Mouse (Mus musculus) granulocyte monocyte progenitor cell, adult 5-6 weeks (primary cell): ENCODE measurements around the gene Lrsam1. TPM values are rescaled to one million over a fixed set of nuclear protein-coding genes. Genes with fewer than 3 reads are reported as not detected.
A peak's percentile ranks its signal among the peaks of the same experiment; 100 is the strongest.
"Not testable (repeated sequence)": the region's sequence is repeated elsewhere in the genome, so short reads cannot be mapped to it uniquely, and the experiment has no call there.

Experiments
- ATAC-seq: replicated peaks from 2 replicates; pipeline ENCODE4 v1.8.0; 2016; ENCODE audit warnings: mild to moderate bottlenecking, moderate TSS enrichment, inconsistent platforms; ENCODE audit not compliant: poor library complexity, severe bottlenecking
- total RNA-seq, 2 experiments: library from RNA; stranded (forward) in 1 of 2; stranded (reverse) in 1 of 2; fragments of 200-712, 200-1000 nt in 1 of 2; fragments of >200 nt in 1 of 2; fragmentation: Nextera tagmentation in 1 of 2; gene quantifications; 2 replicates each; pipeline ENCODE4 v1.2.3; 2014 to 2017

Gene Lrsam1
- 9.6 and 14.7 TPM in 2 replicates for total RNA-seq (2014; fragmentation: Nextera tagmentation)
- total RNA-seq (2017) = 2.8 and 3.2 TPM in 2 replicates

DNA sequence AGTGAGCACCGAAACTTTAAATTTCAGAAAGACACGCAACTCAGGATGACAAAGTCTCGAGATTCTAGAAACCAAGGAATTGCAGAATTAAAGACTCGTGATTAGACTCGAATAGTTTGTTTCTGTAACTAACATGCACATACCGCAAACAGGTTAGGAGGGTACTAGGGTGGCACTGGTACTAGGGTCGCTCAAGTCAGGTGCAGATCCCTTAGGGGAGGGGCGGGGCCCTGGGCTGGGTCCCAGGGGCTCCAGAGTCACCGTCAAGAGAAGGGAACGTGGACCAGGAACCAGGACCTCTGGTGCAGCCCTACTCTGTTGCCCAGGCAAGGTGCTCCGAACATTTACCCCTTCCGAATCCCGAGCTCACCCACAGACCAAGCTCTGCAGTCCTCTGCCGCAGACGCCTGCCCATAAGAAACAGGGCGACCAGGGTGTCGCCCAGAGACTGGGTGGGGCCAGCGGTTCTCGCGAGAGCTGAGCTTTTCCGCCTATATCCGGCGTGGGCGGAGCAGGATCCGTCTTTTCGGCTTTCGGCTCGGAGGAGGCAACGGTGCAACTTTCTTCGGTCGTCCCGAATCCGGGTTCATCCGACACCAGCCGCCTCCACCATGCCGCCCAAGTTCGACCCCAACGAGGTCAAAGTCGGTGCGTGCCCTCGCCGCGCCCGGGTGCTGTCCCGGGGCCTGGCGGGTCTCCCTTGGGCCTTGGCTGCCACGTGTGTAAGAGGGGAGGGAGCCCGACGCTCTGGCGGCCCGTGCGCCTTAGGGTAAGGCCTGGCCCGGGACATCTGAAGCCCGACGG lies at the start of gene Lrsam1, which contains the start of gene Rpl12:
Lrsam1 (minus strand) TSS at position 423 of the 804 bp plus-strand sequence.
Rpl12 (plus strand) TSS at position 368 of the 804 bp plus-strand sequence.
- ATAC-seq = peak; percentile 83

DNA sequence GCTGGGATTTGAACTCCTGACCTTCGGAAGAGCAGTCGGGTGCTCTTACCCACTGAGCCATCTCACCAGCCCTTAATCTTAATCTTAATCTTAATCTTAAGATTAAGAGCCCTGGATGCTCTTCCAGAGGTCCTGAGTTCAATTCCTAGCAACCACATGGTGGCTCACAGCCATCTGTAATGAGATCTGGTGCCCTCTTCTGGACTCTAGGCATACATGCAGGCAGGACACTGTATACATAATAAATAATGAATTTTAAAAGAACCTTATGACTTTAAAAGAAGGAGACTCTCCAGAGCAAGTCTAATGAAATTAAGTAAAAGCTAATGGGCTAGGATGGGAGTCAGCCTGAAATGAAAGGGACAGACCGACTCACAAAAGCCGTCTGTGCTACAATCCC lies 47.6 kb upstream of the Lrsam1 start:
- ATAC-seq = not testable (repeated sequence)

DNA sequence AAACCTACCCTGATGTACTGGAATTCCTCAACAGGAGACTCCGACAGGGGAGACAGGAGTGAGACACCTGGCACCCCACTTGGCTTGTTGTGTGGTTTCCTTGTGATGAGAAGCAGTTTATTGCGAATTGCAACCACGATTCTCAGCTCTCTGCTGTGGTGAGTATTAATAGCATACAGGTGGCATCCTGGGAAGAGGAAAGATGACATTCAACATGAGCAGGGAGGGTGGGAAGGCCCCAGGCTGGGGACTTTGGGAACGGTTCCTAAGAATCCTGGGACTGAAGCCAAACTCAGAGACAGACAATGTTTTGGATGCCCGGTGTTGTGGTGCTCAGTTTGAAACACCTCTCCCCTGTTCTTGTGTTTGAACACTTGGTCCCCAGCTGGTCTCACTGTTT lies 43.6 kb upstream of the Lrsam1 start:
- ATAC-seq = no peak

DNA sequence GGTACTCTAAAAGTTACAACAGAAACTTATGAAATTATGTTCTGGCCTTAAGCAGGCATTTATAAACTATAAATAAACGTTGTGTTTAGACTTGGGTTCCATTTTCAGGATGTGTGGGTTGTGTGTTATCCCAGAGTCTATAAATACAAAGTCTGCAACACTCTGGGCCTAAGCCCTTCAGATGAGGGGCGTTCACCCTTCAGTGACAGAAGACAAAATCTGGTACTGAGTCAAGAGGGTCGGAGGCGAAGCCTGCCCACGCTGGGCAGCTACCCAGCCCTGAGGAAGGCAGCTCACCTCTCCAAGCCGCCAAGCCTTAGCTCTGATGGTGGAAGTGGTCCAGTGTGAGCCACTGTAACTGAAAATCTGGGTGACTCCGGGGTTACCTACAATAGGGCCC lies 40.7 kb upstream of the Lrsam1 start:
- ATAC-seq = no peak

DNA sequence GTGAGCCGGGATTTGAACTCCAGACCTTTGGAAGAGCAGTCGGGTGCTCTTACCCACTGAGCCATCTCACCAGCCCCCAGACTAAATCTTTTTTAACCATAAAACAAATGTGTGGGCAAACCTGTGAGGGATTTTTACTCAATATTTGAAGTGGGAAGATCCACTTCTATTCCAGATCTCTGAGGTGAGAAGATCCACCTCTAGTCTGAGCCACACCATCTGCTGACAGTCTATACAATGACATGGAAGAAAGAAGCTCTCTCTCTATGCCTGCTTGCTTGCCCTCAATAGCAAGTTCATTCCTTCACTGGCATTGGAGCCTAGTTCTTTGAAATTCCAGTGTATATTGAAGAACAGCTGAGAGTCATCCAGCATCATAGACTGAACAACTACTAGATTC lies 38.3 kb upstream of the Lrsam1 start:
- no peak for ATAC-seq

DNA sequence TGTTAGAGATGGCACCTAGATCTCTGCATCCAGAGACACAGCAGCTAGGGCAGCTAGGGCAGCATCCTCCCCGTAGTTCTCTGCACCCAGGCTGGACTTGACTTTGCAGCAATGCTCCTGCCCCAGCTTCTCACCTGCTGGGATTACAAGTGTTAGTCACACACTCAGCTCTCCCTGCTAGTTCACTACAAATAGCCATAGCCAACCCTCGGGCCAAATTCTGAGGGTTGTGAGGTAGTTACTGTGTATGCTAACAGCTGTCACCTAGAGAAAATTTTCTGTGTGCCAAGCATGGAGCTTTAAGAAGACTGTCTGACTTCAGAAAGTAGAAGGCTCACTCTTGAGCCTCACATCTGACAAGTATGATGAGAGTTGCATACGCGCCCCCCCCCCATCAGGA lies 36.4 kb upstream of the Lrsam1 start:
- no peak for ATAC-seq

DNA sequence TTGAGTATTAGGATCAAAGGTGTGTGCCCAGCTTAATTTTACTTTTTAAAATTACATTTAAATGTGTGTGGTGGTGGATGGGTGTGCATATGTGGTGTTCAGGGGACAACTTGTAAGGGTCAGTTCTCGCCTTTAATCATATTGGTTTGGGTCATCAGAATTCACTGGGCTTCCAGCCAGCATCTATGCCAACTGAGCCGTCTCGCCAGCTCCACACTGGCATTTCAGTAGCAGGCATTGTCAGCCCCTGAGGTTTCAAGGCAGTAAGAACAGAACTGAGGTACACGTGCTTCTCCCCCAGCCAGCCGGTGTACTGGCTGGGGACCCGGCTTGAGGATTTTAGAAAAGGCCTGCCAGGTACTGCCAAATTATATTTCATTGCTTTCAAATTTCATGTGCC lies 35.7 kb upstream of the Lrsam1 start:
- ATAC-seq = no peak

DNA sequence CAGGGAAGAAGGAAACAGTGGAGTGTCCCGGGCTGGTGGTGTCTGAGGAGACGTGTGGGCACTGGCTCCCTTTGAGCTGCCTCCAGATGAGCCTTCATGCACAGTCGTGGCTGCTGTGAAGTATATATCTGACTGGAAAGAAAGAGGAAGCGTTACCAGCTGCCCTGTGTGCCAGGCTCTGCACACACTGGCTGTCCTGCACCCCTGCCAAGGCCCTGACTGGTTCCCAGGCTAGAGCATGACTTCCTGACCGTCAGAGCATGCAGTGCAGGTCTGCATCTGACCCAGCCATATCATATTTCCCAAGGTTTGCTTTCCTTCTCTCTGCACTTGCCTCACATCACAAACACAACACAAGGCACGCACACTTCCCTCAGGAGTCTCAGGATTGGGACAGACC lies 30.7 kb upstream of the Lrsam1 start:
- ATAC-seq = peak; percentile 93

DNA sequence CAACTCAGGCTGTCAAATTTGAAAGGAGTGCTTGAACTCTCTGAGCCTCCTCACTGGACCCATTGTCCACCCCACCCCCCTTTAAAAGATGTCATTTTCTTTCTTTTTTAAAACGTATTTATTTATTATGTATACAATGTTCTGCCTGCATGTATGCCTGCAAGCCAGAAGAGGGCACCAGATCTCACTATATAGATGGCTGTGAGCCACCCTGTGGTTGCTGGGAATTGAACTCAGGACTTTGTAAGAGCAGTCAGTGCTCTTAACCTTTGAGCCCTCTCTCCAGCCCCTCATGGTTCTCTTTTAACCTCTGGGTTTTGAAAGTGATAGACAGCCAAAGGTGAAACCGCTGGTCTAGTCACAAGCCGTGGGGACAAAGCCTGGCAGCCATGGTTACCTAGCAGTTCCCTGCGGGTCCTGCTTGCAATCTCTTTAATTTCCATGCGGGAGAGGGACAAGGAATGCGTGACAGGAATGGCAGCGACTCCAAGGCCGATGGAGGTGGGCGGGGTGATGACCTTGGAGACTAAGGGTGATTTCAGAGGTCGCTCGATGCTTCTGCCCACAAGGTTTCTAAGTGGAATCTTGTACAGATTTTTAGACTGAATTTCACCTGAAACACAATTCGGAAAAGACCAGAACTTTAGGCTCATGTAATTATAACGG lies 28.9 kb upstream of the Lrsam1 start:
- no peak for ATAC-seq

DNA sequence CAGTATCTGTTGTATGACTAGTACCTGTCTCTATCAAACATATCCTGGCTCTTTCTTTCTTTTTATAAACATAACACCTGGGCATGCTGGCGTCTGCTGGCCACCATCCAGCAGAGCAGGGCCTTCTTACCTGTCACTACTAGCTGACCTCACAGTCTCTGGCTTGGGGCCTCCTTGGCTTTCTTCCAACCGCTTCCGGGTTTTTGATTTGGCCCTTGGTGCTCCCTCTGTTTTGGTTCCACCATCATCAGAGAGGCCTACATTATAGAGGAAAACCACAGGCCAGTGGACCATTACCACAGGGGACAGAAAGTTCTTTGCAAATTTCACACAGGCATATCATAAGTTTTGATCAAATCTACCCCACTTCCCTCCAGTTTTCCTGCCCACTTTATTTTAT lies 28.0 kb upstream of the Lrsam1 start:
- no peak for ATAC-seq

DNA sequence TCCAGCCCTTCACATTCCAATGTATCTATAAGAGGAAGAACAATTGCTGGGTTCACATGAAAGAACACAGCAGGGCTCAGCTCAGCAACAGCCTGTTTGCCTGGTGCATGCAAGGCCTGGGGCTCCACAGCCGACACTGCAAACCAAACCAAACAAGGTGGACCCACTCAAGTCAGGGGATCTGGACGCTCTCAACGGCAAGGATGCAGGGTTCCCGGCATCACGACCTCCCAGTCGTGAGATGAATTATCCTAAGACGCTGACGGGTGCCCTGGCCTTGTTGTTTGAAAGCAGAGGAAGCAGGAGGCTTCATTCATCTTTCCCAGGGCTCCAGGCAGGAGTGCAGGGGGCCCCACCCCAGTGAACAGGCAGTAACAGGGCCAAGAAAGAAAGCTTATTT lies 24.4 kb upstream of the Lrsam1 start:
- ATAC-seq = no peak

DNA sequence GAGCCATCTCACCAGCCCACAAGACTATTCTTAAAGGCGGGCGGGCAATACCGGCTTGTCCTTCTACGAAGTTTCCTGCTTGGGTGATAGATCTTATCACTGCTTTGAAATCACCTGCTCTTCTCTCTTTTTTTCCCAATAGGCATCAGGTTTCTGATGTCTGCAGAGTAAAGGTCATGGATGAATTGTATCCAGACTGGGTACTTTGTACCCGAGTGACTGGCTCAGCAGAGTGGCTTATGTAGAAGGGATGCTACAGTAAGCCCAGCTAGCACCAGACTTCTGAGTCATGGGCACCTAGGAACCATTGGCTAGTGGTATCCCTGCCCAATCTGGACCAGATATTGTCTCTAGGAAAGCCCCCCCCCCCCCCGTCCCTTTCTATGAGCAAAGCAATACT lies 22.2 kb upstream of the Lrsam1 start:
- no peak for ATAC-seq

DNA sequence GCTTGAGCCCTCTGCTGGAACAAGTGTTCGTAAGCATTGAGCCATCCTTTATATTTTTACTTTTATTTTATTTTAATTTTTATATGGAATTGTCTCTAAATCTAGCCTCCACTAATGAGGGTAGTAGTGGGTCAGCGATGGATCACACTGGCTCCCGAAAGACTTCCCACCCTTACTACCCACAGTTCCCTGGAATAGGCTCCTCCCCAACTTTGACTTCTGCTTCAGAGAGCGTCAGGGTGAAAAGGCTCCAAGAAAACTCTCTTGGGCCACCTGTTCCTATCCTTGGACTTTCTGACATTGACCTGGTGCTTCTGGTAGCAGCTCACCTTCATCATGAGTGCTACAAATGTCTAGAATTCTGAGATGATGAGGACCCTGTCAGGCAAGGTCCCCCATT lies 21.3 kb upstream of the Lrsam1 start:
- ATAC-seq = no peak

DNA sequence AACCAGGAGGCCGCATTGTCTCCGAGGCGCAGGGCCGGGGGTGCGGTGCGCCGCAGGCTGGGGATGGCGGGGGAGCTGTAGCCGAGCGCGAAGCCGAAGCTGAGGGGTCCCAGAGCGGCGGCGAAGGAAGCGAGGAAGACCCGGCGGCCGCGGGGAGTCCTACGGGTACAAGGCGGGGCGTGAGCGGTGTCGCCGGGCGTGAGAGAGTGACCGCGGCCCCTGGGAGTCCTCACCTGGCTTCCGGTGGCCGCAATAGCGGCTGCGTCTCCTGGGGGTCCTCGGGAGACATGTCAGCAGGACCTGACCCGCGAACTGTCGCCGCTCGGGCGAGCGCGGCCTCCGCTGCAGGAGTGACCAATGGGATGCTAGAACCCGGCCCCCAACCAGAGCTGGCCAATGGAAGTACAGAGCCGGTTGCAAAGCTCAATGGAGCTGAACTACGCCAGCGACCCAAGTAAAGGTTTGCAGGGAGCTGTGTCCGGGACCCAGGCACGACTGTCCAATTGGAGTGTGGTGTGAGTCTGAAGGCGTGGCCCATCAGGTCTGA lies 20.4 kb upstream of the Lrsam1 start, which contains the start of gene Slc2a8:
Slc2a8 (minus strand) TSS at position 359 of the 547 bp plus-strand sequence.
- ATAC-seq = peak; percentile 97

DNA sequence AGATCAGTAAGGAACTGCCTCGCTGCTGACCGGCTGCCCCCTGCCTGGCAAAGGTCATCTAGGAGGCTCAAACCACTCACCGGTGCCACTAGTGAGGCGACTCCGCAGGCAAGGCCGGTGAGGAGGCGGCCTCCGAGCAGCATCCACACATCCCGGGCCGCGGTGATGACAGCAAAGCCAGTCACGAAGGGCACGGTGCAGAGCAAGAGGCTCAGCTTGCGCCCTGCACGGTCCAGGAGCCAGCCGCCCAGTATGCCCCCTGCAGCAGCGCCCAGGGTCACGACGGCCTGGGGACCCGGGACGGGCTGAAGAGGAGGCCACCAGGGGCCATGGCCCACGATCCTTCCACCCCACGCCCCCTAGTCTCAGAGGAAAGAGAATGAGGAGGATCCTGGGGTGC lies 19.9 kb upstream of the Lrsam1 start:
- peak; percentile 17 for ATAC-seq

DNA sequence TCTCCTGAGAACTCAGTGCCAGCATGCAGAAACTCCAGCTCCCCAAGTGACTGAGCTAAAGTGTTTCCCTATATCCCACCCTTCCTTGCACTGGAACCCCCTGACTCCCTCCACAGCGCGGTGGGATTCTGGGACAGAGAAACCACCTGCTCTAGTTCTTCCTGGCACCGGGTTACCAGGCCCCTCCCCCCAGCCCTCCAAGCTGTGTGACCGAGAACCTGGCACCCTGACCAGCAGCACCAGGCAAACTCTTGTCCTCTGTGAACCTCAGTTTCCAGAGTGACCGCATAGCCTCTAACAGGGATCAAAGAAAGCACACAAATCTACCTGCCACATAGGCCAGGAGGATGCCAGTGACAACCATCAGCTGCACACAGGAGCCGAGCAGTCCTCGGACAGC lies 18.3 kb upstream of the Lrsam1 start:
- ATAC-seq = no peak

DNA sequence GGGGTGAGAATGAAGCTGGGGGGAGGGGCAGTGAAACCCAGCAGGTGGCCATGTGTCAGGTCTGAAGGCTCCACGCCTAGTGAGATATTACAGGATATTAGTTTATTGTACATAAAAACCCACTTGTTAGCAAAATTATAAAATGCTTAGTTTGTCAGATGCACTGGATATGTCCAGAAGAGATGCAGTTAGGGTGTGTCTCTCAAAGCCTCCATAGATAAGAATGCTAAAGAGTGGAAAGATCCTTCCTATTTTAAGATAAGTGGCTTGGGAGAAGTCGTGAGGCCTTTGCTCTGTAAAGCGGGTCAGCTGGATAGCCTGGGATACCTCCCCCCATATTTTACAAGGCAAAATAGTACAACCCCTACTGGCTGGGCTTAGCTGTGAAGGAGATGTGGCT lies 17.3 kb upstream of the Lrsam1 start:
- ATAC-seq = no peak

DNA sequence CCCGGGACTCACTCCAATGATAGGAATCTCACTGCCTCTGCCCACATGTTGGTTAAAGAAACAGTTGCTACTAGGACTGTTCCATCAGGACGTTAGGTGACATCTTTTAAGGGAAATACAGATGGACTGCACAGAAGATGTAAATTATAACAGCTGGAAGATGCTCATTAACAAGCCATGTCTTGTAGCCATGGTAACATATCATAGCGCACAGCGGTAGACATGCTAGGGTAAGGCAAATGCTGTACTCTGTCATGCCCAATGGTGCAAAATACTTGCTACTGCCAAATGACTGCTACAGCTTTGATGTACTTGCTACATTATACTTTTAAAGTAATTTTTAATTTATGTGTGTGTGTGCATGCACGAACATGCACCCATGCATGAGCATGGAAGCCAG lies 15.7 kb upstream of the Lrsam1 start:
- no peak for ATAC-seq

DNA sequence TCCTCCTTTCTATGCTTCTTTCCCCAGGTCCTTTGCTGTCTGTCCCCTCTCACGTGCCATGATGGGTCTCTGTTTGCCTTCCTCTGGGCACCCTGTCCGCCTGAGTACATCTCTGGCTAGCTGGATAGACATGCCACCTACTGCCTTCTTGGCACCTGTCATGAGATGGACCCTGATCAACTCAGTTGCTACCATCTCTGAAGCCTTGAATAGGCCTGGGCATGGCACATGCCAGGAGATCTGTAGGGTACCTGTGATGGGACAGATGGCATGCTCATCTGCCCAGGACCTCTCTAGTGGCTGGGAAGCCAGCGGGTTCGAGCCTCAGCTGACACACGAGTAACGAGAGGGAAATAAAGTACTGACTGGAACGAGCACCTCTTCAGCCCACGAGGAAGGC lies 12.8 kb upstream of the Lrsam1 start:
- ATAC-seq = no peak

DNA sequence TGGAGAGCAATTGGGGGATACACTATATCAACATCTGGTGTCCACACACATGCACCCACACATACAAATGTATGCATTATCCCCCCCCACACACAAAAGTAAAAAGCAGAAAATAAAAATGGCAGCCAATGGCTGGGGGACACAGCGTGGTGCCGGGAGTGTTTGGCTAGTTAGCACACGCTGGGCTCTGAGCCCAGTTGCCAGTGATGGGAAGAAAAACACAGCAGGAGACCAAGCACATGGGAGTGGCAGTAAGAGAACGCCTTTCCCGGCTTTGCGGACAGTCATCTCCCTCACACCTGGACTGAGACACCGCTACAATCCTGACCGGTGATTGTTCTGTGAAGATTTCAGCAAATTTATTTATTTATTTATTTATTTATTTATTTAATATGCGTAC lies 9.8 kb upstream of the Lrsam1 start:
- ATAC-seq = no peak

DNA sequence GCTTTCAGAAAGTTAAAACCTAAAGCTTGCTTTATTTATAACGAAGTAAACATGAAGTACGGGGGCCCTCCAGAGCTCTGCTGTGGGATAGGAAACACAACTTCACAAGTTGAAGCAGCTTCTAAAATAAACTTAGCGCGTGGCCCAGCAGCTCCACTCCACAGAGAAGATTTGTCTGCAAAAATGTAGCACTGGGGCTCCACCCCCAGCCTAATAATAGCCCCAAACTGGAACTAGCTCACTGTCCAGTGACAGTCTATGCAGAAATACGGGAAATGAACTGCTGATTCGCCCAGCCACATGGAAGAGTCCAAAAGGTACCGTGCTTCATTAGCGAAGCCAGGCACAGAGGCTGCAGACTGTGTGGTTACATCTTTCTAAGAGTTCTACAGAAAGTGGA lies 7.9 kb upstream of the Lrsam1 start:
- ATAC-seq = no peak
